Mouse (Mus musculus) gastrocnemius, postnatal 10 days (tissue): ENCODE measurements around the gene Olfr473. TPM values are rescaled to one million over a fixed set of nuclear protein-coding genes. Genes with fewer than 3 reads are reported as not detected.
"Not testable (repeated sequence)": the region's sequence is repeated elsewhere in the genome, so short reads cannot be mapped to it uniquely, and the experiment has no call there.

Experiments
- DNase-seq: peaks from one replicate; pipeline ENCODE4 v3.0.0; 2021; ENCODE audit warnings: mixed read lengths
- long read RNA-seq, 2 experiments: library from polyadenylated mRNA; stranded (forward); transcript quantifications; one replicate each; pipeline ENCODE4 v2.0.0; 2021
- total RNA-seq, 2 experiments: library from RNA; stranded (reverse); gene quantifications; 2 replicates each; pipeline ENCODE4 v1.2.3; 2021

Gene Olfr473
- total RNA-seq = not detected
- long read RNA-seq, experiment 1 = 0 reads
- long read RNA-seq, experiment 2 = 0 reads

DNA sequence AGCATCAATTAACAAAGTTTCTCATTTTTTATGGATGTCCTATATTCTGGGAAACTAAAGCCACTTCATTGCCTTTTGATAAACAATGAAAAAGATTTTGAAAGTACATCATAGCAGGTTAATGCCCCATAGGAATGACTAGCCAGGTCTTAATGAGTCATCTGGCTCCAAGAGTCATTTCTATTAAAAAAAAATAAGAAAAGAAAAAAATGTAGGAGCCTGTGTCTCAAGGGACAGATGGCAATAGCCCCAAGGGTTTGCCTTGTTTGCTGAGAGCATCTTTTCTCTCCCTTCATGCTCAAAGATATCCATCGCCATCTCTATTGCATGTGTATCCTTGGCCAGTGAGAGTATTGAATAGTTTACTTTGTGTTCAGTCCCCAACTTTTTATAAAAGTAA is at the start of gene Olfr473:
Gene Olfr473 (plus strand): TSS at position 301 of the 400 bp plus-strand sequence.
- DNase-seq = no peak

DNA sequence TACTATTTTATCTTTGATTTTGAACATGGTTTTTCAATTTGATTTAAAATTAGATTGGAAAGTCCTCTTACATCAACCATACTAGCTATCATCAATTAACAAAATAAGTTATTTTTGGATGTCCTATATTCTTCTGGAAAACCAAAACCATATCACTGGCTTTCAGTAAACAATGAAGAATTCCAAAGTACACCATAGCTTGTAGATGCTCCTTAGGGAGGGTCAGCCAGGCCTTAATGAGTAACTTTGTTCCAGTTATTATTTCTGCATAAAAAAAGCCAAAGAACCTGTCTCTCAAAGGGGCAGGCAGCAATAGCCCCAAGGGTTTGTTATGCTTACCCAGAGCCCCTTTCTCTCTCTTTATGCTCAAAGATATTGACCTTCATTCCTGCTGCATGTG is 32.6 kb upstream of the Olfr473 start, which contains the start of gene Olfr472:
Gene Olfr472 (plus strand): TSS at position 301 of the 400 bp plus-strand sequence.
- no peak for DNase-seq

DNA sequence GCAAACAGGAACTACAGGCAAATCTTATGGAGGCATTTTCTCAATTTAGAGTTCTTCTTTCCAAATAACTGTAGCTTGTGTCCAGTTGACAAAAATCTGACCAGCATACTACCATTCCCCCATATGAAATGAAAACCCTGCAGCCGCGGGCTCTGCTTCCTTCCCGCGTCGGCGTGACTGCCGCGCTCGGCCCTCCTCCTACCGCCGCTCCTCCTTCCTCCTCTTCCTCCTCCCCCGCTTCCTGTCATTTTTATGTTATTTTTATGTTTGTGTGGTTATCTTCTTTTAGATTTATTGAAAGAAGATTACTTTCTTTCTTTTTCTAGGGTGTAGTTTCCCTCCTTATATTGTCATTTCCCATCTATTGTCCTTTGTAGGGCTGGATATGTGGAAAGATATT is 22.3 kb downstream of the Olfr473 start:
- not testable (repeated sequence) for DNase-seq

DNA sequence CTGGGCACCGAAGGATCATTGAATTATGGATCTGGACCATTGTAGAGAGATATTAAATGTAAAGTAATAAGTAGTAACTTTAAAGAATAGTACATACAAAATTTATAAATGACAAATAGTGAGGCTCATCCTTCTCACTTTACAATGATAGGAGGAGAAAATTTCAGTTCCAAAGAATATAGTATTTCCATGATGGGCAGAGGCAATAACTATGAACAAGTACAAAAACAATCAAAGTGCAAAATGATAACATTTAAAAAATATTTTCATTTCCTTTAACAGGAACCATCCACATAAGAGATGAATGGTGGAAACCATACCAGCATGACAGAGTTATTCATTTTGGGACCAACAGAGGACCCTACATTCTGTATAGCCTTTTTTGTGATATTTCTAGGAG is 24.1 kb downstream of the Olfr473 start, which contains the start of gene Olfr474:
Gene Olfr474 (plus strand): TSS at position 301 of the 400 bp plus-strand sequence.
- no peak for DNase-seq

DNA sequence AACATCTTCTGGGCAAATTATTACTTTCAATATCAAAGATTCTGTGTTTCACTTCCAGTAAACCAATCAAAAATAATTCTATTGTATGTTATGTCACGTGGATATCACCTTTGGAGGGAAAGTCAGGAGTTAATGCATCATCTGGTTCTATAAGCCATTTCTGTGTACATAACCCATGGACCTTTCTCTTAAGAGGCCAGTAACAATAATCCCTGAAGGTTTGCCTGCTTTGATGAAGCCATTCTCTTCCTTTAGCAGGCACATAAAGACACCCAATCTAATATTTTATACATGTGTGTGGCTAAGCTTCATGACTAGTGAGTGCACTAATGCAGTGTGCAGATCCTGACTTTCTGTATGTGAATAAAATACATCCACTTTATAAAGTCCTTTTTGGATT is 34.3 kb downstream of the Olfr473 start, which contains the start of gene Olfr476:
Gene Olfr476 (plus strand): TSS at position 301 of the 400 bp plus-strand sequence.
- no peak for DNase-seq

Other genes starting within 250 kb of the Olfr473 start
- under 1 TPM; 0.20 to 0.54 TPM for gene Cyb5r2, start 172.4 kb upstream of the Olfr473 start, total RNA-seq
- gene Ovch2, start 129.2 kb upstream of the Olfr473 start, total RNA-seq = not detected
- not detected for gene Olfr467, start 118.2 kb upstream of the Olfr473 start, total RNA-seq
- not detected for gene Olfr469, start 104.9 kb upstream of the Olfr473 start, total RNA-seq
- gene Olfr470, start 83.0 kb upstream of the Olfr473 start, total RNA-seq = not detected
- gene Olfr472, start 32.5 kb upstream of the Olfr473 start, total RNA-seq = under 1 TPM in 1 of 2 experiments, not detected in 1; 0.05 TPM
- not detected for gene Olfr474, start 24.2 kb downstream of the Olfr473 start, total RNA-seq
- gene Olfr476, start 34.4 kb downstream of the Olfr473 start, total RNA-seq = not detected
- gene Olfr477, start 56.2 kb downstream of the Olfr473 start, total RNA-seq = not detected
- not detected for gene Olfr478, start 103.5 kb downstream of the Olfr473 start, total RNA-seq
- not detected for gene Olfr479, start 120.2 kb downstream of the Olfr473 start, total RNA-seq
- gene Olfr480, start 136.9 kb downstream of the Olfr473 start, total RNA-seq = not detected
- gene Olfr481, start 149.4 kb downstream of the Olfr473 start, total RNA-seq = not detected
- 1 to 10 TPM in 1 of 2 experiments, under 1 TPM in 1; 0.63 to 1.0 TPM for gene Olfr482, start 167.1 kb downstream of the Olfr473 start, total RNA-seq
- not detected for gene Olfr483, start 170.4 kb downstream of the Olfr473 start, total RNA-seq
- gene Olfr484, start 197.0 kb downstream of the Olfr473 start, total RNA-seq = not detected
- not detected for gene Olfr485, start 229.4 kb downstream of the Olfr473 start, total RNA-seq
- gene Olfr486, start 242.3 kb downstream of the Olfr473 start, total RNA-seq = not detected